Mouse (Mus musculus): ENCODE measurements around the gene Snx3. TPM values are rescaled to one million over a fixed set of nuclear protein-coding genes. Genes with fewer than 3 reads are reported as not detected.
A peak's percentile ranks its signal among the peaks of the same experiment; 100 is the strongest.

Gene Snx3
- total and polyA plus RNA-seq, 2 experiments from 2014 or later = 139 to 335 TPM

GRCm38 (mm10) chr10:42546507-42546906 is 44.7 kb downstream of the Snx3 start:
- Histone ChIP-seq H3K27me3 (ENCODE audit: insufficient read depth, low read length) (no peaks in the 10 kb centered on the region), H3K9ac (no peak overlapping the region), H3K36me3 (ENCODE audit: insufficient read depth) (no peaks in the 10 kb centered on the region), H3K4me3 (ENCODE audit: low read depth, low read length) (no peak overlapping the region), H3K9me3 (ENCODE audit: low read length) (no peaks in the 10 kb centered on the region), H3K27ac (ENCODE audit: low read depth, low read length) (no peak overlapping the region), H3K4me1 (ENCODE audit: insufficient read depth) (no peaks in the 10 kb centered on the region), H3K4me2 (ENCODE audit: low read depth) (no peak overlapping the region)
- no peak for TF ChIP-seq CTCF (IDR thresholded peaks at IDR 0.05; ENCODE audit: low read depth)
- WGBS = 92% methylated on average over 3 of the region's 3 CpGs
- ATAC-seq (no peak), DNase-seq (no peak)

GRCm38 (mm10) chr10:42559581-42560200 is 57.9 kb downstream of the Snx3 start:
- Histone ChIP-seq H3K4me3 (ENCODE audit: low read depth, low read length) (no peak overlapping the region), H3K36me3 (ENCODE audit: insufficient read depth) (no peaks in the 10 kb centered on the region), H3K4me1 (ENCODE audit: insufficient read depth) (no peaks in the 10 kb centered on the region), H3K27me3 (ENCODE audit: insufficient read depth, low read length) (no peaks in the 10 kb centered on the region), H3K4me2 (ENCODE audit: low read depth) (no peak overlapping the region), H3K9me3 (ENCODE audit: low read length) (no peaks in the 10 kb centered on the region), H3K27ac (ENCODE audit: low read depth, low read length) (no peak overlapping the region), H3K9ac (no peak overlapping the region)
- no peak for TF ChIP-seq CTCF (IDR thresholded peaks at IDR 0.05; ENCODE audit: low read depth)
- ATAC-seq (no peak), DNase-seq (no peak)
- WGBS = 80% methylated on average over 5 of the region's 5 CpGs

GRCm38 (mm10) chr10:42562272-42562671 is 60.4 kb downstream of the Snx3 start:
- DNase-seq = no peak
- 26% methylated on average over 12 of the region's 12 CpGs for WGBS

GRCm38 (mm10) chr10:42572567-42572966 is 70.7 kb downstream of the Snx3 start:
- Histone ChIP-seq H3K27ac (ENCODE audit: low read depth, low read length) (no peak overlapping the region), H3K27me3 (ENCODE audit: insufficient read depth, low read length) (peaks cover 15% of the 10 kb centered on the region), H3K4me2 (ENCODE audit: low read depth) (peak overlapping the region; percentile 79), H3K4me1 (ENCODE audit: insufficient read depth) (0 out of 2 replicates have a peak, but pooled peaks cover 5% of the 10 kb centered on the region), H3K9me3 (ENCODE audit: low read length) (no peaks in the 10 kb centered on the region), H3K4me3 (ENCODE audit: low read depth, low read length) (peak overlapping the region; percentile 41), H3K9ac (peak overlapping the region; percentile 50), H3K36me3 (ENCODE audit: insufficient read depth) (no peaks in the 10 kb centered on the region)
- WGBS = 10% methylated on average over 20 of the region's 20 CpGs
- DNase-seq = no peak
- ATAC-seq = peak; percentile 76
- no peak for TF ChIP-seq CTCF (IDR thresholded peaks at IDR 0.05; ENCODE audit: low read depth)

More at GRCm38 (mm10) chr10:42562272-42562671, 60.4 kb downstream of the Snx3 start:
- no peak overlapping the region for H3K27ac ChIP-seq (ENCODE audit: low read depth, low read length)
- no peaks in the 10 kb centered on the region for H3K9me3 ChIP-seq (ENCODE audit: low read length)
- H3K27me3 ChIP-seq (ENCODE audit: insufficient read depth, low read length) = no peaks in the 10 kb centered on the region
- ATAC-seq = no peak
- H3K4me2 ChIP-seq (ENCODE audit: low read depth) = no peak overlapping the region
- no peaks in the 10 kb centered on the region for H3K4me1 ChIP-seq (ENCODE audit: insufficient read depth)
- H3K9ac ChIP-seq = no peak overlapping the region
- no peaks in the 10 kb centered on the region for H3K36me3 ChIP-seq (ENCODE audit: insufficient read depth)
- H3K4me3 ChIP-seq (ENCODE audit: low read depth, low read length) = no peak overlapping the region
- no peak for TF ChIP-seq CTCF (IDR thresholded peaks at IDR 0.05; ENCODE audit: low read depth)

GRCm38 (mm10) chr10:42572971-42573370 is 71.1 kb downstream of the Snx3 start:
- Histone ChIP-seq H3K9ac (peak overlapping the region; percentile 50), H3K4me1 (ENCODE audit: insufficient read depth) (0 out of 2 replicates have a peak, but pooled peaks cover 5% of the 10 kb centered on the region), H3K27me3 (ENCODE audit: insufficient read depth, low read length) (peaks cover 15% of the 10 kb centered on the region), H3K4me3 (ENCODE audit: low read depth, low read length) (peak overlapping the region; percentile 41), H3K27ac (ENCODE audit: low read depth, low read length) (no peak overlapping the region), H3K36me3 (ENCODE audit: insufficient read depth) (no peaks in the 10 kb centered on the region), H3K4me2 (ENCODE audit: low read depth) (peak overlapping the region; percentile 79), H3K9me3 (ENCODE audit: low read length) (no peaks in the 10 kb centered on the region)
- ATAC-seq (peak; percentile 14; the same call in 1 of the 2 replicates), DNase-seq (no peak)
- TF ChIP-seq CTCF (IDR thresholded peaks at IDR 0.05; ENCODE audit: low read depth) = no peak
- 23% methylated on average over 15 of the region's 15 CpGs for WGBS

GRCm38 (mm10) chr10:42574639-42575038 is 72.8 kb downstream of the Snx3 start:
- no peak overlapping the region for H3K4me3 ChIP-seq (ENCODE audit: low read depth, low read length)
- H3K4me2 ChIP-seq (ENCODE audit: low read depth) = no peak overlapping the region
- ATAC-seq (no peak), DNase-seq (no peak)
- H3K9me3 ChIP-seq (ENCODE audit: low read length) = no peaks in the 10 kb centered on the region
- no peak overlapping the region for H3K27ac ChIP-seq (ENCODE audit: low read depth, low read length)
- peaks cover 20% of the 10 kb centered on the region for H3K27me3 ChIP-seq (ENCODE audit: insufficient read depth, low read length)
- 38% methylated on average over 10 of the region's 10 CpGs for WGBS
- no peak for TF ChIP-seq CTCF (IDR thresholded peaks at IDR 0.05; ENCODE audit: low read depth)
- H3K4me1 ChIP-seq (ENCODE audit: insufficient read depth) = peaks cover 9% of the 10 kb centered on the region; the same call in 1 of the 2 replicates
- no peak overlapping the region for H3K9ac ChIP-seq
- no peaks in the 10 kb centered on the region for H3K36me3 ChIP-seq (ENCODE audit: insufficient read depth)

GRCm38 (mm10) chr10:42577525-42578280 is 75.9 kb downstream of the Snx3 start:
- WGBS = 12% methylated on average over 15 of the region's 15 CpGs
- Histone ChIP-seq H3K36me3 (ENCODE audit: insufficient read depth) (no peaks in the 10 kb centered on the region), H3K27me3 (ENCODE audit: insufficient read depth, low read length) (peaks cover 20% of the 10 kb centered on the region), H3K4me1 (ENCODE audit: insufficient read depth) (peaks cover 14% of the 10 kb centered on the region), H3K9ac (no peak overlapping the region), H3K9me3 (ENCODE audit: low read length) (no peaks in the 10 kb centered on the region), H3K4me3 (ENCODE audit: low read depth, low read length) (peak overlapping the region; percentile 2; the same call in 1 of the 2 replicates), H3K27ac (ENCODE audit: low read depth, low read length) (no peak overlapping the region), H3K4me2 (ENCODE audit: low read depth) (peak overlapping the region; percentile 75)
- ATAC-seq (no peak), DNase-seq (no peak)
- no peak for TF ChIP-seq CTCF (IDR thresholded peaks at IDR 0.05; ENCODE audit: low read depth)

All from forebrain, postnatal 0 days (tissue).